Mouse (Mus musculus) cerebellum, postnatal 4 days (tissue): ENCODE measurements at regions not wholly inside any gene's neighbourhood (a gene's known extent, or its start where the extent isn't known, plus 50 kb on each side); places are given as distances from the start of the nearest gene placed in this dataset.
"Not testable (repeated sequence)": the region's sequence is repeated elsewhere in the genome, so short reads cannot be mapped to it uniquely, and the experiment has no call there.

ENCODE experiments used
- DNase-seq, 2 experiments: peaks; one replicate each; pipeline ENCODE4 v3.0.0; 2022; ENCODE audit warnings: low spot score in 2 of 2, mixed read lengths in 1 of 2

GRCm38 (mm10) chr9:115775858-115776257, 133.4 kb upstream of the Gadl1 start:
- DNase-seq = no peak

- no peak for DNase-seq
Observed at GRCm38 (mm10) chr9:115777097-115777864, 132.0 kb upstream of the Gadl1 start.

GRCm38 (mm10) chr9:115778862-115779261, 130.4 kb upstream of the Gadl1 start:
- DNase-seq = no peak

- no peak for DNase-seq
Observed at GRCm38 (mm10) chr9:115799330-115799729, 109.9 kb upstream of the Gadl1 start.

- no peak for DNase-seq
Observed at GRCm38 (mm10) chr9:115800624-115801023, 108.6 kb upstream of the Gadl1 start.

- no peak for DNase-seq
Observed at GRCm38 (mm10) chr9:115803071-115803470, 106.2 kb upstream of the Gadl1 start.

GRCm38 (mm10) chr9:115805224-115805623, 104.0 kb upstream of the Gadl1 start:
- no peak for DNase-seq

GRCm38 (mm10) chr9:115806018-115806702, 103.1 kb upstream of the Gadl1 start:
- DNase-seq = no peak

GRCm38 (mm10) chr9:115840186-115840585, 69.1 kb upstream of the Gadl1 start:
- no peak for DNase-seq

GRCm38 (mm10) chr9:115840791-115841190, 68.5 kb upstream of the Gadl1 start:
- DNase-seq = no peak

- DNase-seq = no peak
Observed at GRCm38 (mm10) chr9:115841684-115842083, 67.6 kb upstream of the Gadl1 start.

GRCm38 (mm10) chr9:115844340-115844739, 64.9 kb upstream of the Gadl1 start:
- DNase-seq = peak in 1 of 2 experiments; percentile 10

GRCm38 (mm10) chr9:115845091-115845490, 64.2 kb upstream of the Gadl1 start:
- no peak for DNase-seq

GRCm38 (mm10) chr9:115847289-115848074, 61.8 kb upstream of the Gadl1 start:
- DNase-seq = no peak

GRCm38 (mm10) chr9:115853210-115853842, 55.9 kb upstream of the Gadl1 start:
- DNase-seq = not testable (repeated sequence)

- no peak for DNase-seq
Observed at GRCm38 (mm10) chr9:115857301-115857700, 52.0 kb upstream of the Gadl1 start.

GRCm38 (mm10) chr9:115858848-115859247, 50.4 kb upstream of the Gadl1 start:
- DNase-seq = peak in 1 of 2 experiments; percentile 16
